Mouse (Mus musculus) liver, embryonic 15.5 days (tissue): Measurements from ENCODE around the gene Polr2c. TPM values are rescaled to one million over a fixed set of nuclear protein-coding genes. Genes with fewer than 3 reads are reported as not detected.
A peak's percentile ranks its signal among the peaks of the same experiment; 100 is the strongest.

Experiments
- ATAC-seq: fragments of 200-750 bp; cut with Nextera tagmentation; 2 replicates; pipeline ENCODE4 v1.8.0; 2017; ENCODE audit warnings: moderate number of reproducible peaks, mild to moderate bottlenecking, moderate library complexity; ENCODE audit not compliant: insufficient read depth
- H3K27ac ChIP-seq: fragments of 300-500 bp; sonication (generic); replicated peaks from 2 replicates; pipeline ENCODE4 v1.5.1; 2015; ENCODE audit warnings: mild to moderate bottlenecking, inconsistent platforms
- H3K27me3 ChIP-seq: fragments of 300-500 bp; sonication (generic); 2 replicates; pipeline ENCODE4 v1.6.1; 2015; ENCODE audit warnings: mild to moderate bottlenecking, inconsistent platforms
- H3K36me3 ChIP-seq: fragments of 300-500 bp; sonication (generic); replicated peaks from 2 replicates; pipeline ENCODE4 v1.6.1; 2015; ENCODE audit warnings: moderate library complexity, mild to moderate bottlenecking, inconsistent platforms
- H3K4me1 ChIP-seq: fragments of 300-500 bp; sonication (generic); replicated peaks from 2 replicates; pipeline ENCODE4 v1.6.1; 2015; ENCODE audit warnings: inconsistent platforms
- H3K4me2 ChIP-seq: fragments of 300-500 bp; sonication (generic); 2 replicates; pipeline ENCODE4 v1.6.1; 2015; ENCODE audit warnings: moderate library complexity, mild to moderate bottlenecking, inconsistent platforms
- H3K4me3 ChIP-seq: fragments of 300-500 bp; sonication (generic); replicated peaks from 2 replicates; pipeline ENCODE4 v1.5.1; 2015; ENCODE audit warnings: mild to moderate bottlenecking, inconsistent platforms
- H3K9ac ChIP-seq: fragments of 300-500 bp; sonication (generic); 2 replicates; pipeline ENCODE4 v1.6.1; 2015; ENCODE audit warnings: moderate library complexity, mild to moderate bottlenecking, inconsistent platforms
- H3K9me3 ChIP-seq: fragments of 300-500 bp; sonication (generic); replicated peaks from 2 replicates; pipeline ENCODE4 v1.6.1; 2016; ENCODE audit warnings: inconsistent platforms
- WGBS: fragments of 180-500 bp; shearing (Covaris S2); methylation state at CpG from one replicate; pipeline ENCODE4 v1.1.7; 2015; ENCODE audit warnings: mixed read lengths; ENCODE audit not compliant: insufficient replicate concordance; 5-methylcytosine and 5-hydroxymethylcytosine counted together
- polyA plus RNA-seq: library from polyadenylated mRNA; unstranded; fragments of >200 nt; fragmentation: Nextera tagmentation; extraction: Ambion mirVana; gene quantifications from 2 replicates; pipeline ENCODE4 v1.2.1, GENCODE M21; 2015

The Polr2c gene
- 70.5 and 74.1 TPM in 2 replicates for polyA plus RNA-seq

DNA sequence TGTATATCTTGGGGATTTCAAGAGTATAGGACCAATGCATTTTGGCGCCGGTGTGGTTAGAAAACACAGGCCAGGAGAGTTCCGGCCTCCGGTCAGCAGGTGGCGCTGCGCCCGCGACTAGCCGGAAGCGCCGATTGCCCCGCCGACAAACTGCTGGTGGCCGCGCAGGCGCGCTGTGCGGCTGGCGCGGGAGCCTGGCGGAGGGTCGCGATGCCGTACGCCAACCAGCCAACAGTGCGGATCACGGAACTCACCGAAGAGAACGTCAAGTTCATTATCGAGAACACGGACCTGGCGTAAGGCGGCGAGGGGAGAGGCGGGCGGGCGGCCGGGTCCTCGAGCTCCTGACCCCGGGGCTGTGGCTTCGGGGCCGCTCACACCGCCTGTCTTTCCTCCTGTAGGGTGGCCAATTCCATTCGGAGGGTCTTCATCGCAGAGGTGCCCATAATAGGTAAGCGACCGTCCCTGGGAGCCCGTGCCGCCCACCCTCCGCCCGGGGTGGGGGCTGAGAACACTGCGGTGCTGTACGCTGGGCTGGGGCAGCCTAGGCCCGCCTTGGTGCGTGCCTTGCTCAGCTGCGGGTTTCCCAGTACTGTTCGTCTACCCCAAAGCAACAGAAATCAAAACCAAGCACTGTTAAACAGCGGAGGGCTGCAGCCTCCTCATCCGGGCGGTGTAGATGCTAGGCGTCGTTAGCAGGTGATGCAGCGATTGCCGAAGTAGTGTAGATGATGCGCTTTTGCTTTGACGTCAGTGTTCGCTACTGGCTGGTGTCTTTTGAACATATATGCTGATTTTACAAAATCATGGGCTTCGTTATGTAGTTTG, at the start of gene Polr2c:
TSS of gene Polr2c (plus strand) at position 105 of the 828 bp plus-strand sequence.
- Histone ChIP-seq H3K4me2 (peak within 1 kb of the TSS; percentile 82), H3K4me1 (peaks cover 30% of the 10 kb centered on the region), H3K9ac (peak within 1 kb of the TSS; percentile 93), H3K36me3 (peaks cover 61% of the 10 kb centered on the region), H3K27me3 (no peaks in the 10 kb centered on the region), H3K4me3 (peak within 1 kb of the TSS; percentile 89), H3K9me3 (no peaks in the 10 kb centered on the region), H3K27ac (peak within 1 kb of the TSS; percentile 87)
- ATAC-seq = peak; percentile 75
- under 1% methylated on average over 68 of the region's 68 CpGs for WGBS

DNA sequence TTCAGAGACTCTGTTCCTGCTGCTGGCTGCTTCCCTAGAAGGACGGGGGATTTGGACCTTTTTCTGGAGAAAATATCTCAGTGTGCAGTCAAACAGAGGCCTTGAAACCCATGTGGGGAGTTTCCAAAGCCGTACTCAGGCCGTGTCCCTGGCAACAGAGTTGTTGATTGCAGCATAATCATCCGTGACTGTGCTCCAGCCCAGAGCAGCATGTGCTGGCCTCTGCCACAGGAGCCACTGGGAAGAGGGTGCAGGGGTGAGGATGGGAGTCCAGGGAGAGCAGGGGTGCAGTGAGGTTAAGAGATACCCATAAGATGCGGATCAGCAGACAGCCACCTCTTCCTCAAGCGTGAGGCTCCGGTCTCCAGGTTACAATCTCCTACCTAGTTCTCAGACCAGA, 49.7 kb upstream of the Polr2c start:
- WGBS = 60% methylated on average over 7 of the region's 7 CpGs

DNA sequence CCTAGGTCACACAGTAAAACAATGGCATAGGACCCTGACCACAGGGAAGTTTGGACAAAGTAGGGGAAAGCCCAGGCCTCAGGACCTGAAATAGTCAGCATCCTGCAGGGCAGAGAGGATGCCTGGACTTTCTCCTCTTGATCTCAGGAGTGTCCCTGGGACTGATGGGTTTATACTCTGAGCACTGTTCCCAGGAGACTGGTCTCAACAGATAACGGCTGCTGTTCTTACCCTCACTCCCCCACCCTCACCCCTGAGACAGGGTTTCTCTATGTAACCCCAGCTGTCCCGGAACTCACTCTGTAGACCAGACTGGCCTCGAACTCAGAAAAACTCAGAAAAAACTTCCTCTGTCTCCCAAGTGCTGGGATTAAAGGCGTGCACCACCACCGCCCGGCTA, 48.9 kb upstream of the Polr2c start:
- Histone ChIP-seq H3K4me3 (no peak overlapping the region), H3K4me1 (peaks cover 49% of the 10 kb centered on the region), H3K36me3 (no peaks in the 10 kb centered on the region), H3K9ac (no peak overlapping the region), H3K27me3 (peaks cover 28% of the 10 kb centered on the region), H3K9me3 (no peaks in the 10 kb centered on the region), H3K4me2 (no peak overlapping the region), H3K27ac (no peak overlapping the region)
- 55% methylated on average over 6 of the region's 6 CpGs for WGBS
- no peak for ATAC-seq

More for the DNA sequence above, 49.7 kb upstream of the Polr2c start:
- no peak overlapping the region for H3K27ac ChIP-seq
- peaks cover 48% of the 10 kb centered on the region for H3K4me1 ChIP-seq
- no peak for ATAC-seq
- no peaks in the 10 kb centered on the region for H3K36me3 ChIP-seq
- H3K4me2 ChIP-seq = no peak overlapping the region
- peaks cover 28% of the 10 kb centered on the region for H3K27me3 ChIP-seq
- H3K4me3 ChIP-seq = no peak overlapping the region
- H3K9ac ChIP-seq = no peak overlapping the region
- H3K9me3 ChIP-seq = no peaks in the 10 kb centered on the region

DNA sequence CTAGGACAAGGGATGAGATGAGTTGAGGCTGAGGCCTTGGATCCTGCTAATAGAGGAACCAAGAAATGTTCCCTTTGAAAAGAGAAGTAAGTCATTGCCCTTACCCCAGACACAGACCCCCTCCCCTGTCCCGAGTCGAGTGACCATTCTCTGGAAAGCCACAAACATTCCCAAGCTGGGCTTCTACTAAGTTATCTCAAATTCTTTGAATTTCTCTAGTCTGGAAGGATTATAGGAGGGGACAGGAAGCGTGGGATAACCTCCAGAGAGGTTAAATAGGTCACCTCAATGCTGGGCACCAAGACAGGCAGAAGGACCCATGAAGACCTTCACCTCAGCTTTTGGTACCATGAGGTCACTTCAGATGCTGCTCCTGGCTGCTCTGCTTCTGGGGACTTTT, 47.1 kb upstream of the Polr2c start, which contains the start of gene Ccl17:
TSS of gene Ccl17 (plus strand) at position 301 of the 400 bp plus-strand sequence.
- H3K4me1 ChIP-seq = peaks cover 35% of the 10 kb centered on the region
- ATAC-seq = no peak
- no peaks in the 10 kb centered on the region for H3K36me3 ChIP-seq
- H3K27me3 ChIP-seq = peaks cover 16% of the 10 kb centered on the region
- no peak within 1 kb of the TSS for H3K4me3 ChIP-seq
- no peaks in the 10 kb centered on the region for H3K9me3 ChIP-seq
- no peak within 1 kb of the TSS for H3K4me2 ChIP-seq
- H3K27ac ChIP-seq = 0 out of 2 replicates have a peak within 1 kb of the TSS, but pooled peaks have one; percentile 14
- no peak within 1 kb of the TSS for H3K9ac ChIP-seq
- 29% methylated on average over 3 of the region's 3 CpGs for WGBS

DNA sequence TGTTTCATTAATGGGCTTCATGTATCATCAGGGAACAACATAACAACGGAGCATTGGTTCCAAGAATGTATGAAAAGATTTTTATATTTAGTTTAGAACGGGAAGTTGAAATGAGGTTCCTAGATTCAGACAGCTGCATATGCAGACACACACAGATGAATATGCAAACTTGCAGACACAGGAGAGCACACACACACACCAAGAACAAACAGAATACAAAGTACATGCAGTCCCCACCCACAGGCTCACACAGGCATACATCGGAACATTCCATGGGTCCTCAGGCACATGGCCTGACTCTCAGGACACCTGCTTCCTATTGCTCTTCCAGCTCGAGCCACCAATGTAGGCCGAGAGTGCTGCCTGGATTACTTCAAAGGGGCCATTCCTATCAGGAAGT, 46.4 kb upstream of the Polr2c start:
- no peak overlapping the region for H3K9ac ChIP-seq
- no peaks in the 10 kb centered on the region for H3K9me3 ChIP-seq
- no peak for ATAC-seq
- H3K4me3 ChIP-seq = no peak overlapping the region
- no peak overlapping the region for H3K4me2 ChIP-seq
- peaks cover 14% of the 10 kb centered on the region for H3K27me3 ChIP-seq
- no peak overlapping the region for H3K27ac ChIP-seq
- WGBS = 69% methylated on average over 5 of the region's 5 CpGs
- H3K4me1 ChIP-seq = peaks cover 33% of the 10 kb centered on the region
- H3K36me3 ChIP-seq = no peaks in the 10 kb centered on the region

DNA sequence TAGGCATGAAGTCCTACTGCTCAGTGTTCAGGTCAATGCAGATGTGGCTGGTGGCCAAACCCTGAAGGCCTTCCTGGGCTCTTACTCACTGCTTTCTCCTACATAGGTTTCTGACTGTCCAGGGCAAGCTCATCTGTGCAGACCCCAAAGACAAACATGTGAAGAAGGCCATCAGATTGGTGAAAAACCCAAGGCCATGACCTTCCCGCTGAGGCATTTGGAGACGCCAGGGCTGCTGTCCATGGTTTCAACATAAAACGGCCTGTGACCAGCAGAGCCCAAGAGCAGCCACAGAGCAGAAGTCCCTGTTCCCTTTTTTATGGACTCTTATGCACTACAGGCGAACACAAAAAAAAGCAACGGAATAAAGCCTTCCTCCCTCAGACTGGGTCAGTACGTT, 45.6 kb upstream of the Polr2c start:
- no peak for ATAC-seq
- Histone ChIP-seq H3K4me1 (peaks cover 33% of the 10 kb centered on the region), H3K9me3 (no peaks in the 10 kb centered on the region), H3K36me3 (no peaks in the 10 kb centered on the region), H3K4me3 (no peak overlapping the region), H3K27me3 (peaks cover 6% of the 10 kb centered on the region), H3K4me2 (no peak overlapping the region), H3K27ac (0 out of 2 replicates have a peak overlapping the region, but pooled peaks have one; percentile 9), H3K9ac (no peak overlapping the region)
- 46% methylated on average over 6 of the region's 6 CpGs for WGBS

DNA sequence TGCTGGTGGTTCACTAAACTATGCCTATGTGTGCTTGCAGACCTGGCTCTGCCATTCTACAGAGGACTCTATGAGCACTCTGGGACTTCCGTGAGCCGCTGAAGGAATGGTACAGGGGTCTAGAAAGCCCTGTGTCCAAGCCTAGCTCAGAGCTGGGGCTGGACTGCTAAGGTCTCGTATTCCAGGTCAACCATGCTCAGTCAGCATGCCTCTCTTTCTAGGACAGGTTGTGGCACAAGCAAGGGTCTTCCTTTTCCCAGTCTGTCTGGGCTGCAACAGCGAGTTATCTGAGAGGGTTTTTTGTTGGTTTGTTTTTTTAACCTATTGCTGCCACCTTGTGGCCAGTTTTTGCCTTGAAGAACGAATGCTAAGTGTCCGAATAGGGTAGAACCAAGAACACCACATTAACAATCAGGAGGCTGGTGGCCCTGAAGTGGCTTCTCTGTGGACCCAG, 44.6 kb upstream of the Polr2c start:
- Histone ChIP-seq H3K36me3 (no peaks in the 10 kb centered on the region), H3K9me3 (no peaks in the 10 kb centered on the region), H3K9ac (no peak overlapping the region), H3K27me3 (peaks cover under 1% of the 10 kb centered on the region), H3K4me2 (no peak overlapping the region), H3K27ac (no peak overlapping the region), H3K4me3 (no peak overlapping the region), H3K4me1 (peaks cover 31% of the 10 kb centered on the region)
- 32% methylated on average over 6 of the region's 6 CpGs for WGBS
- peak; percentile 26; the same call in 1 of the 2 replicates for ATAC-seq

DNA sequence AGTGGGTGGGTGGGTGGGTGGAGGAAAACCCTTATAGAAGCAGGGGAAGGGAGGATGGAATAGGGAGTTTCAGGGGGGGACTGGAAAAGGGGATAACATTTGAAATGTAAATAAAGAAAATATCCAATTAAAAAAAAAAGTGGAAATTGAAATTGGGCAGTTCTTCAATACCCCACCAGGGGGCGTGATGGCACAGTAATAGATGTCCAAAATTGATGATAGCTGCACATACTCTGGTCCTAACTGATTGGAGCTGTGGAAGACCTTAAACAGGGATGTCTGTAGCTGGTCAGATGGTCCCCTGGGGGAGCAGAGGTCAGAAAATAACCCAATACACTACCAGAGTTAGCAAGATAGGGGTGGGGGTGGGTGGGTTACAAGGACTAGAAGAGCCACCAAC, 42.7 kb upstream of the Polr2c start:
- ATAC-seq = no peak
- Histone ChIP-seq H3K36me3 (no peaks in the 10 kb centered on the region; the same call in 1 of the 2 replicates), H3K4me3 (no peak overlapping the region), H3K9me3 (no peaks in the 10 kb centered on the region), H3K9ac (no peak overlapping the region), H3K27me3 (no peaks in the 10 kb centered on the region; the same call in 1 of the 2 replicates), H3K4me1 (peaks cover 14% of the 10 kb centered on the region), H3K27ac (no peak overlapping the region), H3K4me2 (no peak overlapping the region)
- 0% methylated on average over 1 of the region's 1 CpGs for WGBS

DNA sequence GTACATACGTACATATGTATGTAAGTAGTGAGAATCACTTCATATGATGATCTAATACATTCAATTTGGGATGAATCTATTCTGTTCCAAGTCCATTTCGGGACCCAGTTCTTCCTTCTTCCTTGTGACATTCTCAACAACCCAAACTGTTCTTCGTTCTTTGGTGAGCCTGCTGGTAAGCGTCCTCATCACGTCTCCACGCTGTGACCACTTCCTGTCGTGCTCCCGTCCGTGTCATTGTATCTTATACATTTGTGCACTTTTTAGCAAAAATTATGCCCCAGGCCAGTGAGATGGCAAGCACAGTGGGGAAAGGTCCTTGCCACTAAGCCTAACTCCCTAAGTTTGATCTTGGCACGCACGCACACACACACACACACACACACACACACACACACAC, 39.3 kb upstream of the Polr2c start:
- Histone ChIP-seq H3K27ac (no peak overlapping the region), H3K9ac (no peak overlapping the region), H3K36me3 (peaks cover 25% of the 10 kb centered on the region), H3K4me3 (no peak overlapping the region), H3K4me2 (no peak overlapping the region), H3K4me1 (peaks cover 19% of the 10 kb centered on the region), H3K27me3 (no peaks in the 10 kb centered on the region), H3K9me3 (no peaks in the 10 kb centered on the region)
- no peak for ATAC-seq
- 45% methylated on average over 11 of the region's 11 CpGs for WGBS

DNA sequence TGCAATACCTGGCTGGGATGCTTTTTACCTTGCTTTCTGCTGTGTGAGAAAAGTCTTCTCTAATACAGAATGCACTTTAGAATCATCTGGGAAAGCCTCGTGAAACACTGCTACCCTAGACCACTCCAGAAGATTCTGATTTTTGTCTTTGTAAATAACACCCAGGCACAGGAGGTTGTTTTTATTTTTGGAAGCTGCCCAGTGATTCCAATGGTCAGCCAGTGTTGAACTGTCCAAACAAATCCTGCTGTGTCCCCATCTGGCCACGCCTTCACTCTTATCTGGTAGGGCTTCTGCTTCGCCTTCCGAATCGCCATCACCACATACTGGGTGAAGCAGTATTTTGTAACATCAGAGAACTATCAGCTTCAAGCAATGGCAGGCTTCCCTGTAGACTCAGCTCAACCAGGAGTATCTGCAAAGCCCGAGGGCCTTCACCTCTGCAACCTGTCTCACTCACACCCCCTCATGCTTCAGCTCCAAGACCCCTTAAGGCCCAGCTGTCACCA, 37.5 kb upstream of the Polr2c start:
- no peak overlapping the region for H3K4me3 ChIP-seq
- H3K27me3 ChIP-seq = no peaks in the 10 kb centered on the region
- no peak overlapping the region for H3K9ac ChIP-seq
- H3K4me1 ChIP-seq = peaks cover 19% of the 10 kb centered on the region
- peak overlapping the region; percentile 15; the same call in 1 of the 2 replicates for H3K27ac ChIP-seq
- peaks cover 43% of the 10 kb centered on the region for H3K36me3 ChIP-seq
- peak; percentile 56 for ATAC-seq
- WGBS = 34% methylated on average over 6 of the region's 6 CpGs
- no peaks in the 10 kb centered on the region for H3K9me3 ChIP-seq
- no peak overlapping the region for H3K4me2 ChIP-seq

DNA sequence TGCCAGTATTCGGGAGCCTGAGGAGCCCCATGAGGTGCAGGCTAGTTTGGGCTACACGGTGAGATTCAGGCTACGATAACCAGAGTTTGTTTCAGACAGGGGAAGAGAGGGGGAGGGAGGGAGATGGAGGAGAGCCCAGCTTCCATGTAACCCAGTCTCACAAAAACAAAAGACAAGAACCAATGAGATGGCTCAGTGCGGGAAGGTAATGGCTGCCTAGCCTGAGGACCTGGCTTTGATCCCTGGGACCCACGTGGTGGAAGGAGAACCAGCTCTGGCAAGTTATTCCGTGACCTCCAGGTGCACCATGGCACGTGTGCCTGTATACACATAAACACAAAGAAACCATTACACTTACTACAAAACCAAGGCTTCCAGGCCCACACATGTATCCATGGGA, 36.7 kb upstream of the Polr2c start:
- Histone ChIP-seq H3K9me3 (no peaks in the 10 kb centered on the region), H3K4me3 (no peak overlapping the region), H3K4me1 (peaks cover 19% of the 10 kb centered on the region), H3K27ac (no peak overlapping the region), H3K4me2 (no peak overlapping the region), H3K36me3 (peaks cover 51% of the 10 kb centered on the region), H3K9ac (no peak overlapping the region), H3K27me3 (no peaks in the 10 kb centered on the region)
- 89% methylated on average over 7 of the region's 7 CpGs for WGBS
- ATAC-seq = no peak
